Mouse (Mus musculus) c-Kit-positive CD71-negative TER-119-negative erythroid progenitor cells, embryonic 14.5 days (primary cell): ENCODE measurements around the gene Sdsl.

Experiments used
- DNase-seq: peaks from one replicate; pipeline ENCODE4 v3.0.0-alpha.2; 2013; ENCODE audit warnings: low read depth

Gene Sdsl

DNA sequence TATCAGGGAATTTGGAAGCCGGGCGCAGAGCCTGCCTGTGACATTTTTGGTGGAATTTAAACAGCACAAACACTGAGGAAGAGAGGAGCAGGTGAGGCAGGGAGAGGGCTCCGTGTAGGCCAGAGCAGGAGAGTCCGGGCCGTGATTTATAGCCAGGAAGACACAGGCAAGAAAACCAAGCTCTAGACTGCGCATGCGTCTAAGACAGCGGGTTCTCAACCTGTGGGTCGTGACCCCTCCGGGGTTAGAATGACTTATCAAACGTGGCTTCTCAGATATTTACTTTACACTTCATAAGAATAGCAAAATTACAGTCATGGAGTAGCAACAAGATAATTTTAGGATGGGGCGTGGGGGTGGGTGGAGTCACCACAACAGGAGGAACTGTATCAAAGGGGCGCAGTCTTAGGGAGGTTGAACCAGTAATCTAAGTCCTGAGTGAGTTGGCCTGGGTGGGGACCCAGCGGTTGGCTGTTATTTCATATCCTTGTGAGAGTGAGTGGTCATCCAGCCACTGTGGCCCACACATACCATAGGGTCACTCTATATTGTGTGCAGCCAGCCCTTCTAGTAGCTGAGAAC, 17.8 kb downstream of the Sdsl start:
- DNase-seq, result no peak

DNA sequence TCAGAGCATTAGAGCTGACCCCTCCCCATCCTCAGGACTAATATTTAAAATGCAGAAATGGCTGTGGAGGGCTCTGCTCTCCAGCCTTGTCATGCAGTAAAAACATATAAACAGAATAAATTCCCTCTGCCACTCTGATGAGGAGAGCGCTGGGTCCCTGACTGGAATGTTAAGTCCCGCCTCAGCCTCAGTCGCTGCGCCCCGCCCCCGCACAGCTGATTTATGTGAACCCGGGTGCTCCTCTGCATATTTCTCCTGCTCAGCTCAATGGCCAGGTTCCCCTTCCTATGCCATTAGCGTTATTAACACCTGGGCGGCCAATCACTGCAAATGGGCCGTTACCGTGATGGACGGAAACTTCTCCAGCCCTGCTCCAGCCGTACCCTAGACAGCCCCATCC, 25.3 kb downstream of the Sdsl start:
- DNase-seq, result no peak

- peak; percentile 74 for DNase-seq
Measured at GRCm38 (mm10) chr5:120440733-120441132, 31.9 kb downstream of the Sdsl start.

DNA sequence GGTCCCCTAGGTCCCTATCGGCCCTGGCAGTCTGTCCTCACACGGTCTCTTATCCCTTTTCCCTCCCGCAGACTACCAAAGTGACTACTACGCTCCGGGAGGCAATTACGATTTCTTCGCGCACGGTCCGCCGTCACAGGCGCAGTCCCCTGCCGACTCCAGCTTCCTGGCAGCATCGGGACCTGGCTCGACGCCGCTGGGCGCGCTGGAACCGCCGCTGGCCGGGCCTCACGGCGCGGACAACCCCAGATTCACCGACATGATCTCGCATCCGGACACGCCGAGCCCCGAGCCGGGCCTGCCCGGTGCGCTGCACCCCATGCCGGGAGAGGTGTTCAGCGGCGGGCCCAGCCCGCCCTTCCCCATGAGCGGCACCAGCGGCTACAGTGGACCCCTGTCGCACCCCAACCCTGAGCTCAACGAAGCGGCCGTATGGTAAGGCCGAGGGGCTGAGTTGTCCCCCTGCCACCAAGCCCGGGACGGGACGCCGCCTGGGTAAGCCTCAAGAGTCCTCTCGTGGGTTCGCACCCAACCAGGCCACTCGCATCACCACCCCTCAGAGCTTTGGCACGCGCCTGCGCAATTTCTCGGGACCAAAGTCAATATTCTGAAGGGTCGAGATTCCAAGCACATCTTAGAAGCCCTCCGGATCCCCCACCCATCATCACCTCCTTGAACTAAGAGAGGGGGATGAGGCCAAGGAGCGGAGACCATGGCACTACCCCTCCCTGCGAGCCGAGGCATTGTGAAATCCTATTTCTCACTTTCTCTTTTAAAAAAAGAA, 32.5 kb downstream of the Sdsl start:
- no peak for DNase-seq

DNA sequence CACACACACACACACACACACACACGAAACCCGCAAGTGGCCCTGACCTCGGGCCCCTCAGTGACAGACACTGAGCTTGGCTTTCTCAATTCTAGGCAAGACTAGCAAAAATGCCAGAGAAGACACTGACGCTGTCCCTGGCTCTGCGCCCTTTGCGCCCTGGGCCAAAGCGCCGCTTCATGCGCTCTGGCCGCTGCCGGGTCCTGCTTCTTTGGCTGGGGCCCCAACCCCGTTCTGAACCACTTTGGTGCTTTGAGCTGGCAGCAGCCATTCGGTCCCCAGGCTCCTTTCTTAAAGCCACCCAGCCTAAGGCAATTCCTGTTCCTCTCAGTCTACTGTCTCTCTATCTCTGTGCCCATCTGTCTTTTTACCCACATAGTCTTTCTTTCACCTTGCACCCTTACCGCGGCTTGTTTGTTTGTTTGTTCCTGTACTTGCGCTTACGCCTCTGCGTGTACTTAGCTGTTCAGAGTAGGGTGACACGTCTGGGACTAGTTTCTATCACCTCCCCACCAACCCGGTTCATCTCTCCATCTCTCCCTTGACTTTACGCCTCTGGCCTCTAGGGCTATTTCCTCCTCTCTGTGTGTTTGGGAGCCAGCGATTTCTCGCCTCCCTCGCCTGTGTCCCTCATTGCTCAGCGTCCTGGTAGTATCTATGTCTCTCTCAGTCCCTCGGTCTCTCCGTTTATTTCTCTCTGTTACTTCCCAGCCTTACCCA, 33.5 kb downstream of the Sdsl start:
- no peak for DNase-seq

DNA sequence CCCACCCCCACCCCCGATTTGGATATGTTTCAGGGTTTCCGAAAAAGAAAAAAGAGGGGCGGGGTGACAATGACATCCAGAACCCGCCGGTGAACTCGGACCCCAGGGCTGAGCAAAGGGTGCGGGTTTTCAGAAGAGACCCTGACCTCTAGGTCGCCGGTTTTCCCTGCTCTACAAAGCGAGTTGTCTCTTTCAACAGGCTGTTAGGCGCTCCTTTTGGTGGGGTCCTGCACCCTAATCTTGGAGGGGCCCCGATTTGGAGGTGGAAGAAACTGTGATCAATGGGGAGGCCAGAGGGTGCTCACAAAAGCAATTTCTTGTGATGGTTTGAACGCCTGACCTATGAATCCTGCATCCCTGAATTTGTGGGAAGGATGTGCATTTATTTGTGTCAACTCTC, 34.1 kb downstream of the Sdsl start:
- no peak for DNase-seq

- no peak for DNase-seq
Measured at GRCm38 (mm10) chr5:120437986-120438385, 34.6 kb downstream of the Sdsl start.

DNA sequence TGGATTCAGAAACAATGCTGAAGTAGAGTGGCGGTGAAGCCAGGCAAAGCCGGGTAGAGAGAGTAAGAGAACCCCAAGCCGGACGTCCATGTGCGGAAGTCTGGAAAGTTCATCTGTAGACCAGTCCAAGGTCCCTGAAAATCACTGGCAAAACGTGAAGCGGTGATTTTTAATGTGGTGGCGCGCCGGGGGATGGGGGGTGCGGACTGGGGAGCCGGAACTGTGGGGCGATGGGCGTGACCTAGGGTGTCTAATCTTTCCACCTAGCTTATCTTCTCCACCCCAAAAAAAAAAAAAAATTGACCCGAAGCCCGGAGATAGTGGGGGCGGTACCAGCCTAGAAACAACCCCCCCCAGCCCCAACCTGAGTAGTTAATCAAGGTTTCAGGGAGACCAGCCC, 35.1 kb downstream of the Sdsl start:
- DNase-seq, result no peak

DNA sequence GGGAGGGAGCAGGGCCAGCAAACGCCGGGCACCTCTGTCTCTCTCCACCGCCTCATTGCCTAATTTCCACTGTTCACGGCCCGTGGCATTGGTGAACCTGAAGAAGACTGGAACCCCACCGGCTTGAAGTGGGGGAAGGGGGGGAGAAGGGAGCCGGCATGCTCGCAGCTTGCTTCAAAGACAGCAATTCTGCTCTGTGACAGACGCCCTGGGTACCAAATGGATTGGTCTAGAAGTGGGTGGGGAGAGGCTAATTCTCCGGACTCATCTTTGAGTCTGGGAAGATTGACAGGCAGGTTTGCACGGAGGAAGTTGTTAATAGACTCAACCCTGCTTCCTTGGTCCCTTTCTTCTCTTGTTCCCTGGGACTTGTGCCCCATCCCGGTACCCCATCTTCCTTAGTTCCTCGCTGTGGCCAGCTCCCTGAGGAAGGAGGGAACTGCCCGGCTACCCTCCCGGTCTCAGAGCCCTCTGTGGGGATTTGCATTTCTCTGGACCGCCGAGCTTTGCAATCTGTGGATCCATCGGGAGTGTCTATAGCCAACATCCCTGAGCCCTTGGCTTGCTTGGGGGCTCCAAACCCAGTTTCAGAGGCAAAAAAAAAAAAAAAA, 35.6 kb downstream of the Sdsl start:
- DNase-seq, result no peak

- no peak for DNase-seq
Measured at GRCm38 (mm10) chr5:120435731-120436501, 36.7 kb downstream of the Sdsl start.

DNA sequence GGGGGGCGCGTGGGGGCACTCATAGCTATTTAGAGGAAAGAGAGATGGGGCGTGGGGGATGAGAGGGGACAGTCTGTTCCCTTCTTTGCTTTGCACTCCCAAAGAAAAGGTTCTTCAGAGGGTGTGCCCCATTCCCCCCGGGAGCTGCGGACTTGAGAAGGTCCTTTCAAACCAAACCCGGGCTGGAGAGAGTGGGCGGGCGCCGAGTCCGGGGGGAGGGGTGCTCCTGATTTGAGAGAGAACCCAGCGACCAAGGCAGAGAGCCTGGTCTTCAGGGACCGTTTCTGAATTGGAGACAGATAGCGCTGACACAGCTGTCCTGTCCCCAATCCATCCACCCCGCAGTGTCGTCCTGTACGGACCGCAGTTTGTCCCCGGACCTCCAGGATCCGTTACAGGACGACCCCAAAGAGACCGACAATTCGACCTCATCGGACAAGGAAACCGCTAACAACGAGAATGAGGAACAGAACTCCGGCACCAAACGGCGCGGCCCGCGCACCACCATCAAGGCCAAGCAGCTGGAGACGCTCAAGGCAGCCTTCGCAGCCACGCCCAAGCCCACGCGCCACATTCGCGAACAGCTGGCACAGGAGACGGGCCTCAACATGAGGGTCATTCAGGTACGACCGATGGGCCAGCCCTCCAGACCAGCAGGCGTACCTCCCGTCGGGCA, 37.5 kb downstream of the Sdsl start:
- no peak for DNase-seq

DNA sequence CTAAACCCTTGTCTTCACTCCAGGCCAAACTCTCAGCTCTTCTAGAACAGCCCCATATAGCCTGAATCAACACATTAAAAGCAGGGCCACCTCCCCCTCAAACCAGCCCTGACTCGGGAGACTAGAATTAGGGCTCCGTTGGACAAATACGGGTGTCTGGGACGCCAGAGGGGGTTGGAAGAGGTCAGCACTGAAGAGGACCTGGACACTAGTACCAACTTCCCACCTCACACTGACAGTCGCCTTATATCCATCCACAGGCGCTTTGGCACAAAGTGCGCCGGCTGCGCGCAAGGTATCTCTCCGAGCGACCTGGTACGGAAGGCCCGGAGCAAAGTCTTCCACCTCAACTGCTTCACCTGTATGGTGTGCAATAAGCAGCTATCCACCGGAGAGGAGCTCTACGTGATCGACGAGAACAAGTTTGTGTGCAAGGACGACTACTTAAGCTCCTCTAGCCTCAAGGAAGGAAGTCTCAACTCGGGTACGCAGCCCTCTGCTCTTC, 38.3 kb downstream of the Sdsl start:
- DNase-seq, result no peak

- DNase-seq, result no peak
Measured at GRCm38 (mm10) chr5:120433135-120433760, 39.4 kb downstream of the Sdsl start.

- DNase-seq, result no peak
Measured at GRCm38 (mm10) chr5:120432486-120433015, 40.1 kb downstream of the Sdsl start.

GRCm38 (mm10) chr5:120431649-120432485, 40.7 kb downstream of the Sdsl start, which contains the start of gene Lhx5:
TSS of gene Lhx5 (plus strand) at chr5:120431699.
- no peak for DNase-seq

DNA sequence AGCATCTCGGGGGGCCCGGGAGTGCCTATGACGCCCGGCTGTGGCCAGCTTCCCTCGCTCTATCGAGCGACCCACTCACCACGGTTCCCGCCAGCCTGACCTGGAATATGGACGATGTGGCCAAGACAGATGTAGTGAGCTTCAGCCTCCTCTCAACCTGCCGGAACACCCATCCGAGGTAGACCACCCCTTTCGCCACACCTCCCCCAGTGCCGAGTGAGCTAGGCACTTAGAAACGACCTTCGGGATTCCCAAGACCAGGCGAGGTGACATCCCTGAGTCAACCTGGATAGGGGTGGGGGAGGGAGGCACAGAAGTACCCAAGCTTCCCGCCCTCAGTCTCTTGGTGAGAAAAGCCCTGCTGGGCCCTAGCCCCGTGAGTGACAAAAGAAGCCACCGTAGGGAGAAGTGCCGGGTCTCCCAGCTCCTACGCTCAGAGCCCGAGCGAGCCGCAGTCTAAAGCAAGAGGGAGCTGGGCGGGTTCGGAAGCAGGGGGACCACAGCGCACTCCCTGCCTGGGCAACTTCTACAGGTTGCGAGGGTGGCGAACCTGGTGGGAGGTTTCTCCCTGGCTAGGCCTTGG, 41.5 kb downstream of the Sdsl start:
- DNase-seq, result no peak

- no peak for DNase-seq
Measured at GRCm38 (mm10) chr5:120429692-120430091, 42.9 kb downstream of the Sdsl start.

DNA sequence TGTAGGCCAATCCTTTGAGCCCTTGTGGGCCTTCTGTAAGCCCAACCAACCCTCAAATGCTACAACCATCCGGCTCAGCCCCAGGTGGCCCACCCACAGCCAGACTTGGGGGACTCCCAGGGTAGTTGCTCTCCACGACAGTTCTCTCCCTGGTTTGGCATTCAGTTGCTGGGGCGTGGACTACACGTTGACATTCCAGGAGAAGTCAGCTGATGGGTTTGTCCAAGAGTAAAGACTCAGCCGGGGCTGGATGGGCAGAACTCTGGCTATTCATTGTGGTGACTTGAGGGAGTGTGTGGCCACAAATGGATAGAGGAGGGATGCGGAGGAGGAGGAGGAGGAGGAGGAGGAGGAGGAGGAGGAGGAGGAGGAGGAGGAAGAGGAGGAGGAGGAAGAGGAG, 43.6 kb downstream of the Sdsl start:
- no peak for DNase-seq

DNA sequence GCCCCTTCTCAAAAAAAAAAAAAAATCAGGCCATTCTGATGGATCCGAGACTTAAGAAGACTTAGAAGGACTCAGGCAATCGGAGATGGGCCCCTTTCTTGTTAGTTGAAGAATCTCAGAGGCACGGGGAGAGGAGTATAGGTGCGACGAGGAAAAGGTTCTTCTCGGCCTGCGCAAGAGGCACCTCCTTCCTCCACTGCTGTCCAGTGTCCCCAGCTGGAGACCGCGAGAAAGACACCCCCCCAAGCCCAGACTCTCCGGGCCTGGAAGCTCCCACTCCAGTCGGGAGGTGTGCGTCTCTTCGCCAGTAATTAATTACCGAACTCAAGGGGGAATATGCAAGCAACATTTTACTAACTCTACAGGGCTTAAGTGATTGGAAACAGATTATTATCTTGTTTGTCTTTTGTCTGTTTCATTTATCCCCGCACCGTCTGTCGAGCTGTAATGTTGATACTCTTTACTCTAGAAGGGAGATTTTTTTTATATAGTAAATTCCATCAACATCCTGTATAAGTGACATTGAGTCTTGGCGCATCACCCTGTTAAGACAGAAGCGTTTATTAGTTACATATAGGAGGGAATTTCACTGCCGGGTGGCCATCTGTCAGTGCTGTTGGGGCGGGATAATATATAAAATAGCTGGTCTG, 44.3 kb downstream of the Sdsl start:
- DNase-seq, result no peak
